Mouse (Mus musculus): ENCODE data around the gene Dclre1a. TPM values are rescaled to one million over a fixed set of nuclear protein-coding genes. Genes with fewer than 3 reads are reported as not detected.

Gene Dclre1a
- total and polyA plus RNA-seq, 2 experiments from 2014 or later: 9.8 to 10.4 TPM

DNA sequence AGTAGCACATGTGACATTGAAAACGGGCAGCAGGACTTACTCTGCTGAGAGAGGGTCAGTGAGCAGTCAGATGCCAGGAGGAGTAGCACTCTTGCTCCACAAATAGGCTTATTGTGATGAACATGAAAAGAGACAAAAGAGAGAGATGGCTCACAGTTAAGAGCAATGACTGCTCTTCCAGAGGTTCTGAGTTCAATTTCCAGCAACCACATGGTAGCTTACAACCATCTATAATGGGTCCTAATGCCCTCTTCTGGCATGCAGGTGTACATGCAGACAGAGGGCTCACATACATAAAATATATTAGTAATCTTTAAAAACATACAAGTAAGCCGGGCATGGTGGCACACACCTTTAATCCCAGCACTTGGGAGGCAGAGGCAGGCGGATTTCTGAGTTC lies 5.2 kb upstream of the Dclre1a start:
- no peaks in the 10 kb centered on the region for H3K27me3 ChIP-seq (ENCODE audit: insufficient read depth, low read length)
- no peak overlapping the region for H3K9ac ChIP-seq
- no peak overlapping the region for H3K4me2 ChIP-seq (ENCODE audit: low read depth)
- ATAC-seq (no peak), DNase-seq (no peak)
- no peak overlapping the region for H3K4me3 ChIP-seq (ENCODE audit: low read depth, low read length)
- TF ChIP-seq CTCF (IDR thresholded peaks at IDR 0.05; ENCODE audit: low read depth): no peak
- peaks cover 16% of the 10 kb centered on the region for H3K36me3 ChIP-seq (ENCODE audit: insufficient read depth)
- peaks cover 6% of the 10 kb centered on the region; the same call in 1 of the 2 replicates for H3K4me1 ChIP-seq (ENCODE audit: insufficient read depth)
- H3K9me3 ChIP-seq (ENCODE audit: low read length): no peaks in the 10 kb centered on the region
- 94% methylated on average over 3 of the region's 3 CpGs for WGBS
- no peak overlapping the region for H3K27ac ChIP-seq (ENCODE audit: low read depth, low read length)

DNA sequence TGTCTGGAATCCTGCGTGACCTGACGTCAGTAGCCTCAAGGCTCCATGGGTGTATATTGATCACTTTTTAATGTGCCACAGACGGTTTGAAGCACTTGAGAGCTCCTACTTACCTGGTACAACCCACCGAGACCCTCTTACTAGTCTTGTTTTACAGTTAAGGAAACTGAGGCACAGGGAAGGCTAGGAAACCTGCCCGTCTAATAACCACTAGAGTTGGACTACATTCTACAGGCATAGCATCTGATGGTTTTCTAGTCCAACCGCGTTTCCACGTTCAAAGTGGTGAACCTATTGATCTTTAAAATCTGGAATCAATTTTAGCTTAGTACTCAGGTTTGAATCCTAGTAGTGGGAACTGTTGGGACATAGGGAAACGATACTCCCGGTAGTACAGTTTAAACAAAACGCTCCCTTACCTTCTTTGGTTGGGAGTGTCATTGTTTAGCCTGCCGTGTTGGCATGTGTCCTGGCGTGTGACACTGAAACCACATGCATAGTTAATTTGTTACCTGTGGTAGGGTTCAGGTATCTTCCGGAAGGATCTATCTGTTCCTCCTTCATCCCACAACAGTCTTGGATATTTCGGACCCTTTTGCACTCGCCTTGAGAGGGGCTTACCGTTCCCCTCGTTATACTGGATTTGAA lies 1.1 kb upstream of the Dclre1a start:
- H3K27me3 ChIP-seq (ENCODE audit: insufficient read depth, low read length): no peaks in the 10 kb centered on the region
- 24% methylated on average over 18 of the region's 18 CpGs for WGBS
- TF ChIP-seq CTCF (IDR thresholded peaks at IDR 0.05; ENCODE audit: low read depth): no peak
- peak overlapping the region; percentile 96 for H3K4me3 ChIP-seq (ENCODE audit: low read depth, low read length)
- peak overlapping the region; percentile 92 for H3K27ac ChIP-seq (ENCODE audit: low read depth, low read length)
- ATAC-seq (no peak), DNase-seq (no peak)
- peaks cover 16% of the 10 kb centered on the region for H3K36me3 ChIP-seq (ENCODE audit: insufficient read depth)
- H3K9ac ChIP-seq: peak overlapping the region; percentile 96
- no peaks in the 10 kb centered on the region for H3K9me3 ChIP-seq (ENCODE audit: low read length)
- H3K4me1 ChIP-seq (ENCODE audit: insufficient read depth): peaks cover 10% of the 10 kb centered on the region; the same call in 1 of the 2 replicates
- peak overlapping the region; percentile 85 for H3K4me2 ChIP-seq (ENCODE audit: low read depth)

- H3K4me2 ChIP-seq (ENCODE audit: low read depth): peak within 1 kb of the TSS; percentile 85
- TF ChIP-seq CTCF (IDR thresholded peaks at IDR 0.05; ENCODE audit: low read depth): no peak
- peaks cover 18% of the 10 kb centered on the region for H3K36me3 ChIP-seq (ENCODE audit: insufficient read depth)
- ATAC-seq: peak; percentile 88
- 1% methylated on average over 69 of the region's 69 CpGs for WGBS
- H3K9ac ChIP-seq: peak within 1 kb of the TSS; percentile 96
- H3K4me3 ChIP-seq (ENCODE audit: low read depth, low read length): peak within 1 kb of the TSS; percentile 96
- no peaks in the 10 kb centered on the region for H3K9me3 ChIP-seq (ENCODE audit: low read length)
- H3K27me3 ChIP-seq (ENCODE audit: insufficient read depth, low read length): no peaks in the 10 kb centered on the region
- H3K27ac ChIP-seq (ENCODE audit: low read depth, low read length): peak within 1 kb of the TSS; percentile 92
- H3K4me1 ChIP-seq (ENCODE audit: insufficient read depth): peaks cover 10% of the 10 kb centered on the region; the same call in 1 of the 2 replicates
- peak; percentile 87 for DNase-seq
These were observed 409 bp upstream of the Dclre1a start, which contains the start of gene Nhlrc2 for GRCm38 (mm10) chr19:56548230-56549032. TSS of gene Nhlrc2 (plus strand) at chr19:56548261.

DNA sequence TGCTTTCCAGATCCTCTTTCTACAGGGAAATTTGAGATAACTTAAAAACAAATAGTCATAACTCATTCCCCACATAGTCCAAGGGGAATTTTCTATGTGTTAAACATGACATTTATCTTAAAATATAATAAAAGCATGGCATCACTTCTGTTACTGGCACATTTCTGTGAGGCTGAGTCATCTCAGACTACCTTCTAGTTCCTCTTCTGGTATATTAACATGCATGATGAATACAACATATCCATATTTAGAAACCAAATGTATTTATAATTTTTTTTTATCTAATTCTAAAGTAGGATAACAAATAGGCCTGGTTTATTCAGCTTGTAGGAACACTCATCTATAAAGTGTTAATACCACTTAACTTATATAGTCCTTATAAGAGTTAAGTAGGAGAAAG lies 2.0 kb downstream of the Dclre1a start:
- no peak for TF ChIP-seq CTCF (IDR thresholded peaks at IDR 0.05; ENCODE audit: low read depth)
- Histone ChIP-seq H3K4me2 (ENCODE audit: low read depth) (no peak overlapping the region), H3K27me3 (ENCODE audit: insufficient read depth, low read length) (no peaks in the 10 kb centered on the region), H3K4me3 (ENCODE audit: low read depth, low read length) (no peak overlapping the region), H3K4me1 (ENCODE audit: insufficient read depth) (peaks cover 10% of the 10 kb centered on the region; the same call in 1 of the 2 replicates), H3K9ac (no peak overlapping the region), H3K27ac (ENCODE audit: low read depth, low read length) (no peak overlapping the region), H3K9me3 (ENCODE audit: low read length) (no peaks in the 10 kb centered on the region), H3K36me3 (ENCODE audit: insufficient read depth) (peaks cover 14% of the 10 kb centered on the region)
- ATAC-seq: no peak
- DNase-seq: no peak

GRCm38 (mm10) chr19:56544681-56545388 lies 3.2 kb downstream of the Dclre1a start:
- Histone ChIP-seq H3K4me3 (ENCODE audit: low read depth, low read length) (no peak overlapping the region), H3K9ac (no peak overlapping the region), H3K4me1 (ENCODE audit: insufficient read depth) (peaks cover 10% of the 10 kb centered on the region; the same call in 1 of the 2 replicates), H3K27me3 (ENCODE audit: insufficient read depth, low read length) (no peaks in the 10 kb centered on the region), H3K36me3 (ENCODE audit: insufficient read depth) (peaks cover 14% of the 10 kb centered on the region), H3K27ac (ENCODE audit: low read depth, low read length) (no peak overlapping the region), H3K4me2 (ENCODE audit: low read depth) (no peak overlapping the region), H3K9me3 (ENCODE audit: low read length) (no peaks in the 10 kb centered on the region)
- no peak for DNase-seq
- WGBS: 92% methylated on average over 13 of the region's 13 CpGs
- ATAC-seq: no peak
- TF ChIP-seq CTCF (IDR thresholded peaks at IDR 0.05; ENCODE audit: low read depth): no peak

DNA sequence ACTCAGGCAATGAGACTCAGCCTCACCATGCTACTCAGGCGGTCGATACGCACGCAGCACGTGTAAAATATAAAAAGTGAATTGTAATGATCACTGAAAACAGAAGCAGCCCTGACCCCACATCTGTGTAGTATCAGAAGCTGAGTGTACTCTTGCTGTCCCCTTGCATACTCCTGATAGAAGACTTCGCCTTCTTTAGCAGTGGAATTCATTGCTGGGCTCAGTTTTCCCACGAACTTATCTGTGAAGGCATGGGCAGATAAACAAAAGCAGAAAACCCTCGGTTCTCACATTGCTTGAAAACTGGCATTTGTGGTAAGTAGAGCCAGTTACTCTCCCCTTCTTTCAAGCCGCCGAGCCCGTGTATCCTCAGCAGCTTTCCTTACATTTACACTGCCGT lies 4.7 kb downstream of the Dclre1a start:
- Histone ChIP-seq H3K9ac (no peak overlapping the region), H3K9me3 (ENCODE audit: low read length) (no peaks in the 10 kb centered on the region), H3K36me3 (ENCODE audit: insufficient read depth) (peaks cover 14% of the 10 kb centered on the region), H3K4me2 (ENCODE audit: low read depth) (no peak overlapping the region), H3K4me1 (ENCODE audit: insufficient read depth) (peaks cover 4% of the 10 kb centered on the region; the same call in 1 of the 2 replicates), H3K4me3 (ENCODE audit: low read depth, low read length) (no peak overlapping the region), H3K27me3 (ENCODE audit: insufficient read depth, low read length) (no peaks in the 10 kb centered on the region), H3K27ac (ENCODE audit: low read depth, low read length) (no peak overlapping the region)
- no peak for TF ChIP-seq CTCF (IDR thresholded peaks at IDR 0.05; ENCODE audit: low read depth)
- WGBS: 92% methylated on average over 12 of the region's 12 CpGs
- ATAC-seq: no peak
- DNase-seq: no peak
